Mouse (Mus musculus) heart, adult 2 months (tissue): ENCODE results near the gene Actl6b.

Experiments
- CTCF ChIP-seq: fragments of 200-600 bp; IDR thresholded peaks from 2 replicates; pipeline ENCODE4 v1.8.1; 2022; ENCODE audit warnings: antibody characterized with exemption, mild to moderate bottlenecking, moderate library complexity
- EP300 ChIP-seq: fragments of 200-500 bp; IDR thresholded peaks from 2 replicates; pipeline ENCODE4 v1.6.1; 2011; ENCODE audit warnings: low read depth, low read length, control low read depth; ENCODE audit not compliant: insufficient read depth
- POLR2A ChIP-seq: fragments of 200-500 bp; IDR thresholded peaks from 2 replicates; pipeline ENCODE4 v1.6.1; 2011; ENCODE audit warnings: mild to moderate bottlenecking, low read depth, low read length, control low read depth; ENCODE audit not compliant: insufficient read depth

- TF ChIP-seq CTCF = no peak
- no peak for TF ChIP-seq POLR2A
- no peak for TF ChIP-seq EP300
Measured at GRCm38 (mm10) chr5:137544926-137545325, 8.4 kb upstream of the Actl6b start.
